Mouse (Mus musculus) retina, postnatal 1 day (tissue): Measurements from ENCODE around the gene Clip4.

Source experiments
- DNase-seq: peaks from one replicate; pipeline ENCODE4 v3.0.0-alpha.2; 2012

Clip4 gene

DNA sequence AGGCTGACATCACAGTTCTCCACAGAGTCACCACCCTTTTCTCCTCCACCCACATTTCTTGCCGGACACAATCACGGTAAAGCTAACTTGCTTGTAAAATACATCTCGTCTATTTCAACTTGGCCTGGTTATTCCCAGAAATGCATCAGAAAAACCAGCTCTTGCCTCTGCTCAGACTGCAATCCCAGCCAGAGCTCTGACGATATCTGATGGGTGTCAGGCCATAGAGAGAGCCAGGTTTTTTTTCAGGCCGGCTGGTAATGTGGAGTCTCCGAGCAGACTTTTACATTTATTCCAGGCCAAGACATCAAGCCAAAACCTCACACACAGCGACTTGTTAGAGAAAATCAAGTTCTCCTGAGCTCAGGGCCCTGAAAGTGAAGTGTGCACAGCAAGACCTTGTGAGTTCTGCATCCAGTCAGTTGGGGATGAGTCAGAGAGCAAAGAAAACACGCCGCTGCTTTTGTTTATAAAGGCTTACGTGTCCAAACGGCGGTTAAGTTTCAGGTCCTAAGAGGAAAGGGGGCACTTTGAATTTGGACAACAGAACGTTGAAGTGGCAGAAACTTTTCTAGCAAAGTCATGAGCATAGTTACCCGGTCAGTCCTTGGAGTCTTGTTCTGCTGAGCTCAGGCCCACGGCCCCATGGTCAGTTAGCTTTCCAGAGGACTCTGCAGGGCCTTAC, 27.4 kb downstream of the Clip4 start:
- no peak for DNase-seq

- no peak for DNase-seq
Measured at GRCm38 (mm10) chr17:71803456-71803855, 35.2 kb downstream of the Clip4 start.

- no peak for DNase-seq
Measured at GRCm38 (mm10) chr17:71803876-71804275, 35.6 kb downstream of the Clip4 start.

DNA sequence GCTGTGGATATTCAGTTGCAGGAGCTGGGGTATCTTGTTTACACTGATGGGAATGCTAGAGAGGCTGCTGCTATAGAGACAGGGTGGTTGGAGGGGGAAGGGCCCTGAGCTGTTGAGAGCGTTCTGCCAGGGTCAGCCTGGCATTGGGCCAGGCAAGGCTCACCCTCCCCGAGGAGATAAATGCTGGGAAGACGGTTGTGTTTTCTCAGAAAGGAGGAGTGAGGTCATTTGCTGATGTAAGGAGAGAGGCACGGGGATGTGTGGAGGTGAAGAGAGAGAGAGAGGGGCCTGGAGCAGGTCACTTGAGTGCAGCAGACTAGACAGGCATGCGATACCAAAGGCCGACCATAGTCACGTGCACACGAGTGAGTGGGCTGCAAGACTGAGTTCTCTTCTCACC, 42.8 kb downstream of the Clip4 start:
- DNase-seq: peak; percentile 57

GRCm38 (mm10) chr17:71816136-71816864, 48.0 kb downstream of the Clip4 start:
- no peak for DNase-seq

GRCm38 (mm10) chr17:71823622-71824306, 55.5 kb downstream of the Clip4 start:
- DNase-seq: no peak

DNA sequence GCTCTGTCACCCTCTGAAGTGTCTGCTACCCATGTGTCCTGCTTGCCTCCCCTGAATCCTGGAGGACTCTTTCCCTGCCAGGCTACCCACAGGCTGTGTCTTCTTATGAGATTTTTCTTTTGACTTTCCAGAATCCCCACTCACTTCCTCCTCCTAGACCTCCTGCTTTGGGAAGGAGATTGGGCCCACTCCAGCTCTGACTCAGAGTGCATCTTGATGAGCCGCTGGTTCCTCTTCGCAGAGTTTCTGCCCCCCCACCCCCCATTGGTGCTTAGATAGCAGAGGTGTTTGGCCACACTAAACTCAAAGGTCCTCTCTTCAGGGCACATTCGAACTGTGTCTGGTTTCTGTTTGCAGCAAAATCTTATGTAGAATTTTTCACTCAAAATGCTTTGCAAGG, 58.3 kb downstream of the Clip4 start:
- no peak for DNase-seq

- peak; percentile 8 for DNase-seq
Measured at GRCm38 (mm10) chr17:71827627-71828026, 59.4 kb downstream of the Clip4 start.

- DNase-seq: no peak
Measured at GRCm38 (mm10) chr17:71828647-71829414, 60.6 kb downstream of the Clip4 start.

GRCm38 (mm10) chr17:71831960-71832359, 63.7 kb downstream of the Clip4 start:
- DNase-seq: peak; percentile 18

DNA sequence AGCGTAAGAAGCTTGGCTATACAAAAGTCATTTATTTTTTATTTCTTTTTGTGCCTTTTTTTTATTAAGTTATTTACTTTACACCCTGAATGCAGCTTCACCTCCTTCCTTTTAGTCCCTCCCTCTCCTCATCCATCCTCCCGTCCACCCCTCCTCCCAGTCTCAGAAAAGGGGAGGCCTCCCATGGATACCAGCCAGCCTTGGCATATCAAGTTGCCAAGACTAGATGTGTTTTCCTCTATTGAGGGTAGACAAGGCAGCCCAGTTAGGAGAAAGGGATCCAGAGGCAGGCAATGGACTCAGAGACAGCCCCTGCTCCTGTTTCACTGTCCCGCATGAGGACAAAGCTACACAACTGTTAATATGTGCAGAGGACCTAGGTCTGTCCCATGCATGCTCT, 93.9 kb downstream of the Clip4 start:
- no peak for DNase-seq

GRCm38 (mm10) chr17:71862895-71863294, 94.6 kb downstream of the Clip4 start:
- DNase-seq: no peak

DNA sequence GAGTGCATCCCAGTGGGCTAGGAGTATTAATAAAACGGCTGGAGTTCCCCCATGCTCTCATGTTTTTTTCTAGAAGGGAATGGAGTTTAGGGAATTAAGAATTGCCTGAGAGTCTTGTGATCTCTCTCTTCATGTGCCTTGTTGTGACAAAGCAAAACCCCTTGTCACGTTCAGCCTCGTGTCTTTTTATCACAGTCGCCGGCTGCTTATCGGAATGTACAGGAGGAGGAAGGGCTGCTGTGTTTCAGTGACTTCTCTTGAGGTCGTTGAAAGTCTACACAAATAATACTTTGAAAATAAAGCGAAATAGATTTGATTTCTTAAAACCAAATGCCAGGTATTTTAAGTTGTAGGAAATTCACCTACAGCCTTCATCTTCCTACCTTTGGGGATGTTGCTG, 95.8 kb downstream of the Clip4 start:
- DNase-seq: no peak

DNA sequence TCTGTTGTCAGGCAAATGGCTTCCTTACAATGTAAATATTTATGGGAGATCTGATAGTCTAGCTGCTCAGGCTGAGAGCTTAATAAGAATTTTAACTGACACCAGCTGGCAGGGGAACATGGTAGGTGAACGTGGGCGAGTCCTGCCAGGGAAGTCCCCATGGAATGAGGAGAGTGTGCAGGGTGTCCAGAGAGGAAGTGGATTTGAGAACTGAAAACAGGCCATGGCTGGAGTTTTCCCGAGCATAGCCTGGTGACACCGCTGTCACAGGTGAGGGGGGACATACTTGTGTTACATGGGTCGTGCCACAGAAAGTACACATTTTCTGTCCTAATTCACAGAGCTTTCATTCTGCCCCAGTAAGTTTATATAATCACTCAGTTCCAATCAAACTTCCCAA, 97.2 kb downstream of the Clip4 start:
- no peak for DNase-seq

DNA sequence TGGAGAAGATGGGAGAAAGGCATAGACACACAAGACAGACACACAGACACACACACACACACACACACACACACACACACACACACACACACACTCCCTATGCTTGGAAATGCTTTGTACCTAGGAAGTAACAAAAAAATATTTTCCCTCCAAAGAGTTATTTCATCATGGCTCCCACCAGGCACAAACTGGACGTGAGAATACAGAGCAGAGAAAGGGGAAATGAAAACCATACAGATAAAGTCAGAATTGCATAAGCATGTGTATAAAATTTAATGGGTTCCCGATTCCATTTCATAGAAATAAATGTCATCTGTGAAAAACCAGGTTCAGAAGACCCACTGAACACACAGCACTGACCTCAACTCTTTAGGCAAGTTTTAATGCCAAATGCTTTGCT, 99.6 kb downstream of the Clip4 start:
- no peak for DNase-seq

- peak; percentile 18 for DNase-seq
Measured at GRCm38 (mm10) chr17:71868828-71869227, 100.6 kb downstream of the Clip4 start.

GRCm38 (mm10) chr17:71869372-71870231, 101.3 kb downstream of the Clip4 start:
- peak; percentile 73 for DNase-seq

DNA sequence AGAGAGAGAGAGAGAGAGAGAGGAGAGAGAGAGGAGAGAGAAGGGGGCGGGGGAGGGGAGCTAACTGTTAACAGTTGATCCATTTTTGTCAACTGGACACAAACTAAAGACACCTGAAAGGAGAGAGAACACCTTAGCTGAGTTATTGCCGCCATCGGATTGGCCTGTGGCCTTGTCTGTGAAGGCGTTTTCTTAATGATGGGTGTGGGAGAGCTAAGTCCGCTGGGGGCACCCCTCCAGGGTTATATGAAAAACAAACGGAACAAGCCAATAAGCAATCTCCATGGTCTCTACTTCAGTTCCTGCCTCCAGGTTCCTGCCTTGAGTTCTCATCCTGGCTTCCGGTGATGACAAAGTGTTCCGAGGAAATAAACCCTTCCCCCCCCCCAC, 102.0 kb downstream of the Clip4 start:
- no peak for DNase-seq

- DNase-seq: no peak
Measured at GRCm38 (mm10) chr17:71870641-71871040, 102.4 kb downstream of the Clip4 start.

DNA sequence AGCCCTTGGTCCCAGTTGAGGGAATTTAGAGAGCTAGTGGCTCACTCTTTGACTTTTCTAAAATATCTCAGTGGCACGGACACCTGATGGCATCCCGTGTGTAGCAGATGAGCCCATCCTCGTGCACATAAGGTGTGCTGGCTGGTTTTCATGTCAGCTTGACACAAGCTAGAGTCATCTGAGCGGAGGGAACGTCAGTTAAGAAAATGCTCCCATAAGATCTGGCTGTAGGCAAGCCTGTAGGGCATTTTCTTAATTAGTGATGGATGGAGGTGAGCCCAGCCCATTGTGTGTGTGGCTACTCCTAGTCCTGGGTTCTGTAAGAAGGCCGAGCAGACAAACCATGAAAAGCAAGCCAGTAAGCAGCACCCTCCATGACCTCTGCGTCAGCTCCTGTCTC, 103.7 kb downstream of the Clip4 start:
- no peak for DNase-seq

DNA sequence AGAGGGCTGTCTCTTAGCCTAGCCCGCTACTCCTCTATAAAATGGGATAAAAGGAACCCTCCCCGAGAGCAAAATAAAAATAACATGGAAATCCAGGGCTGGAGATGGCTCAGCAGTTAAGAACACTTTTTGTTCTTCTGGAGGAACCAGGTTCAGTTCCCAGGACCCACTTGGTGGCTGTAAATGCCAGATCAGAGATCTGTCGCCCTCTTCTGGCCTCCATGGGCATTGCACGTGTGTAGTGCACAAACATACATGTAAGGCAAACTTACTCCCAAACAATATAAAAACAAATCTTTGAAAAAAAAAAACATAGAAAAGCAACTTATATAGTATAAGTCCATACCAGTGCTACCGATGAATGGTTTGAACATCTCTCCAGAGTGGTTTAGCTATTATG, 104.7 kb downstream of the Clip4 start:
- peak; percentile 40 for DNase-seq

DNA sequence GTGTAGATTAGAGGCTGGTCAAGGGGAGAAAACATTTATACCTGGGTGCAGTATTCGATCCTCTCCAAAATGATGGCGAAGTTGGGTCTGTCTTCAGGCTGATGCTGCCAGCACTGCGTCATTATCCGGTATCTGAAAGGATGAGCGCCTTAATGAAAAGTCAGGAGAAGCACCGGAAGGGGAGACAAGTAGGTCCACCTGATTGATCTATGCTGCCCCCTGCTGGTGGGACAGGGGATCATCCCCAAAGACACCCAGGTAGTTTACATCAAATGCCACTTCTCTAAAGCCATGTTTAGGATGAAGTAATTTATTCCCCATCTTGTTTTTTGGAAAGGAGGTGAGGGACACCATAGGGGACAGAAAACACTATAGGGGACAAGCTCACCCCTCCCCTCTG, 105.8 kb downstream of the Clip4 start:
- peak; percentile 71 for DNase-seq
